Mouse (Mus musculus): ENCODE results near the gene Stn1. TPM values are rescaled to one million over a fixed set of nuclear protein-coding genes. Genes with fewer than 3 reads are reported as not detected.

Stn1 gene
- polyA plus RNA-seq, 1 experiment from 2014 or later, result 48.1 TPM

GRCm38 (mm10) chr19:47466775-47467174 lies 70.5 kb downstream of the Stn1 start:
- DNase-seq (ENCODE audit: low spot score) (no peak), ATAC-seq (ENCODE audit: low read depth) (no peak)
- H3K27ac ChIP-seq (replicated peaks; ENCODE audit: low read depth, low read length), result no peak overlapping the region
- H3K9ac ChIP-seq (ENCODE audit: low read depth, low read length), result no peak overlapping the region
- H3K4me2 ChIP-seq (ENCODE audit: low read depth, low read length), result no peak overlapping the region
- no peak overlapping the region for H3K4me3 ChIP-seq (ENCODE audit: low read depth, low read length)
- 62% methylated on average over 8 of the region's 8 CpGs for whole genome bisulfite sequencing
- no peaks in the 10 kb centered on the region for H3K9me3 ChIP-seq (ENCODE audit: control insufficient read depth, low read length)
- no peaks in the 10 kb centered on the region for H3K27me3 ChIP-seq (replicated peaks; ENCODE audit: control insufficient read depth, insufficient read depth, low read length)
- no peaks in the 10 kb centered on the region; the same call in 1 of the 2 replicates for H3K36me3 ChIP-seq (ENCODE audit: control insufficient read depth, insufficient read depth, low read length)
- H3K4me1 ChIP-seq (ENCODE audit: control insufficient read depth, insufficient read depth, low read length), result 0 out of 2 replicates have a peak, but pooled peaks cover 7% of the 10 kb centered on the region

DNA sequence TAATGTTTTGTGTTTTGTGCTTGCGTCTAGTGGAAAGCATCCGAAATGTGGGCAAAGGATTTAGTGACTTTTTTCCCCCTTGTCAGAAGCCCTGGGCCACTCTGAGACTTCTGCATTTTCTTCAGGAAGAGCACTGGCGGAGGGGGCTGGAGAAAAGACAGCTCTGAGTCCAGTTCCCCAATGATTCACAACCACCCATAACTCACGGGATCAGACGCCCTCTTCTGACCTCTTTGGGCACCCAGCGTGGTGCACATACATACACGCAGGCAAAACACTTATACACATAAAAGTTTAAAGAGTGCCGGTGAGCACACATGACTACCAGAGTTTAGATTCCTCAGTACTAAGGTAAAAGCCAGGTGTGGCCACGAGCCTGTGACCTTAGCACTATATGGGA lies 71.8 kb downstream of the Stn1 start:
- H3K9ac ChIP-seq (ENCODE audit: low read depth, low read length), result no peak overlapping the region
- H3K9me3 ChIP-seq (ENCODE audit: control insufficient read depth, low read length), result no peaks in the 10 kb centered on the region
- DNase-seq (ENCODE audit: low spot score), result no peak
- no peak overlapping the region for H3K4me2 ChIP-seq (ENCODE audit: low read depth, low read length)
- H3K4me1 ChIP-seq (ENCODE audit: control insufficient read depth, insufficient read depth, low read length), result peaks cover 11% of the 10 kb centered on the region; the same call in 1 of the 2 replicates
- no peak overlapping the region for H3K4me3 ChIP-seq (ENCODE audit: low read depth, low read length)
- 59% methylated on average over 9 of the region's 9 CpGs for WGBS
- H3K27ac ChIP-seq (replicated peaks; ENCODE audit: low read depth, low read length), result peak overlapping the region; percentile 88; the same call in 1 of the 2 replicates
- H3K36me3 ChIP-seq (ENCODE audit: control insufficient read depth, insufficient read depth, low read length), result no peaks in the 10 kb centered on the region; the same call in 1 of the 2 replicates
- no peak for ATAC-seq (ENCODE audit: low read depth)
- no peaks in the 10 kb centered on the region for H3K27me3 ChIP-seq (replicated peaks; ENCODE audit: control insufficient read depth, insufficient read depth, low read length)

DNA sequence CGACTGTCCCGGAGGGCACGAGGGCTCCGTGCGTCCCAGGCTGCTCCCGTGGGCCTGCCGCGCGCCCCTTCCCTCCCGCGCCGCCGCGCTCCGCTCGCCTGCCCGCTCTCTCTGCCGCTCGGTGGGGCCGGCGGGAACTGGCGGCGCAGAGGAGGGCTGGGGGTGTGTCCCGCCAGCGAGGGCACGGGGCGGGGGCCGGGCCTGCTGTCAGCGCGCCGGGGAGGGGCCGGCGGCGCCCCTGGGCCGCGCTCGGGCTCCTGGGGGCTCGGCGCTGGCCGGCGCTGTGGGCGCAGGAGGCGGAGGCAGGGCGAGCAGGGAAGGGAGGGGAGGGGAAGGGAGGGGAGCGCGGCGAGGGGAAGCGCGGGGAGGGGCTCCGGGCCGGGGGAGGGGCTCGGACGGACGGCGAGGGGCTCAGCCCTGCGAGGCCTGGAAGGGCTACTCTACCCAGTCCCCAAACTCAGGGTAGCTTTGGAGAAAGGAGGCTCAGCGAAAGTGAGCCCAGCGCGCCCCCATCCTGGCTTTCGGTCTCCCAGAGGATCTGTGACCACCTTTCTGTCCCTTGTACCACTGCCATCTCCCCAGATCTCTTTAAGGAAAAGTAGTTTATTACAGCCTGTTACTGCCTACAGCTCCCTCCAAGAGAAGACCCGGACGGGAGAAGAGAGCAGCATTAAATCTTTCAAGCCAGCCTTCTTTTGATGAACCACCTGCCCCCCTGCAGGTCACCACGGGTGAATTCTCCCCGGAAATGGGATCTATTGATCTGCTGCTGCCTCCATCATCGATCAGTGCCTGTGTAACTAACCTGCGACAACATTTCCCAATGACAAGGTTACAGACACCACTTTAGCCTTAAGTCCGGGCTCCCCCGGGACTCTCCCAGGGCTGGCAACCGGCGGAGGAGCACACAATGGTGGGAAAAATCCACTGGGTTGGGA lies 72.7 kb downstream of the Stn1 start, which contains the start of gene Sh3pxd2a:
Sh3pxd2a (minus strand) TSS at position 98 of the 938 bp plus-strand sequence.
- Histone ChIP-seq H3K27me3 (replicated peaks; ENCODE audit: control insufficient read depth, insufficient read depth, low read length) (no peaks in the 10 kb centered on the region), H3K4me1 (ENCODE audit: control insufficient read depth, insufficient read depth, low read length) (peaks cover 16% of the 10 kb centered on the region; the same call in 1 of the 2 replicates), H3K9me3 (ENCODE audit: control insufficient read depth, low read length) (no peaks in the 10 kb centered on the region), H3K4me3 (ENCODE audit: low read depth, low read length) (peak within 1 kb of the TSS; percentile 81), H3K27ac (replicated peaks; ENCODE audit: low read depth, low read length) (peak within 1 kb of the TSS; percentile 88), H3K36me3 (ENCODE audit: control insufficient read depth, insufficient read depth, low read length) (no peaks in the 10 kb centered on the region; the same call in 1 of the 2 replicates), H3K4me2 (ENCODE audit: low read depth, low read length) (peak within 1 kb of the TSS; percentile 77), H3K9ac (ENCODE audit: low read depth, low read length) (peak within 1 kb of the TSS; percentile 89)
- 2% methylated on average over 17 of the region's 70 CpGs for WGBS
- DNase-seq (ENCODE audit: low spot score), result peak; percentile 89
- ATAC-seq (ENCODE audit: low read depth), result peak; percentile 93

- Histone ChIP-seq H3K4me1 (ENCODE audit: control insufficient read depth, insufficient read depth, low read length) (peaks cover 22% of the 10 kb centered on the region), H3K9ac (ENCODE audit: low read depth, low read length) (peak overlapping the region; percentile 89), H3K27ac (replicated peaks; ENCODE audit: low read depth, low read length) (peak overlapping the region; percentile 88), H3K36me3 (ENCODE audit: control insufficient read depth, insufficient read depth, low read length) (no peaks in the 10 kb centered on the region; the same call in 1 of the 2 replicates), H3K4me2 (ENCODE audit: low read depth, low read length) (peak overlapping the region; percentile 77), H3K4me3 (ENCODE audit: low read depth, low read length) (peak overlapping the region; percentile 81), H3K9me3 (ENCODE audit: control insufficient read depth, low read length) (no peaks in the 10 kb centered on the region), H3K27me3 (replicated peaks; ENCODE audit: control insufficient read depth, insufficient read depth, low read length) (no peaks in the 10 kb centered on the region)
- DNase-seq (ENCODE audit: low spot score), result peak; percentile 85
- WGBS, result under 1% methylated on average over 26 of the region's 46 CpGs
- peak; percentile 76 for ATAC-seq (ENCODE audit: low read depth)
Measured at GRCm38 (mm10) chr19:47463636-47464303, 73.5 kb downstream of the Stn1 start.

DNA sequence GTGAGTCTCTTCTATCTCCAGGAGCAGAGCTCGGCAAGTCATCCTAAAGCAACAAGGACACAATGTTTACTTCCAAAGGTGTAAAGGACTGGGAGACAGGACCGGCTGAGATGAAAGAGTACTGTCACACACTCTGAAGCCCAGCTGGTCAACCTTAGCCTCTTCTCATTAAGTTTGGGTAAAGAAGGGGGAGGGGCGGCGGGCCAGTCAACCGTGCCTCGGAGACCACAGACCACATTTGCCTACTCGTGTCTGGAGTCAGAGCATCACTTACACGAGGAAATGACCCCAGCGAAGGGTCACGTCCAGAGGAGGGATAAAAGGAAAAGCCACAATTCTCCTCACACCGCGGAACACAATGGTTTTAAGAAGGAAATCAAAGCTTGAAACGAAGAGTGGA lies 74.1 kb downstream of the Stn1 start:
- DNase-seq (ENCODE audit: low spot score), result no peak
- peaks cover 27% of the 10 kb centered on the region for H3K4me1 ChIP-seq (ENCODE audit: control insufficient read depth, insufficient read depth, low read length)
- H3K27ac ChIP-seq (replicated peaks; ENCODE audit: low read depth, low read length), result peak overlapping the region; percentile 88; the same call in 1 of the 2 replicates
- no peaks in the 10 kb centered on the region for H3K27me3 ChIP-seq (replicated peaks; ENCODE audit: control insufficient read depth, insufficient read depth, low read length)
- no peak for ATAC-seq (ENCODE audit: low read depth)
- peak overlapping the region; percentile 81 for H3K4me3 ChIP-seq (ENCODE audit: low read depth, low read length)
- WGBS, result under 1% methylated on average over 13 of the region's 13 CpGs
- peak overlapping the region; percentile 89 for H3K9ac ChIP-seq (ENCODE audit: low read depth, low read length)
- no peaks in the 10 kb centered on the region for H3K9me3 ChIP-seq (ENCODE audit: control insufficient read depth, low read length)
- H3K4me2 ChIP-seq (ENCODE audit: low read depth, low read length), result peak overlapping the region; percentile 77
- no peaks in the 10 kb centered on the region; the same call in 1 of the 2 replicates for H3K36me3 ChIP-seq (ENCODE audit: control insufficient read depth, insufficient read depth, low read length)

DNA sequence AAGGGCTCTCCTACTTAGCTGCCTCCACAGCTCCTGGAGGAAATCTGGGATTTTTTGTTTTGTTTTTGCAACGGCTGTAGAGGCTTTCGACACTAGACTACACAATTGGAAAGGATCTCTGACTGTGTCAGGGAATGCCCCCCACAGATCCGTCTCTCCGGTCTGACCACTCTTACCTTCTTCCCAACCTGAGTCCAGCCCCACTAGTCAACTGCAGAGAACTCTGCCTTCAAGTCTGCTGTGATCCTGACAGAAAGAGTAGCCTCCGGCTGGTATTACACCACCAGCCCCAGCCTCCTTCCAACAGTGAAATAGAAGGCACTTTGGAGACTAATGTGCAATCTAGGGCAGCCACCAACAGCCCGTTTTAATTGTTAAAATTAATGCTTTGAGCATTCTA lies 74.6 kb downstream of the Stn1 start:
- Histone ChIP-seq H3K4me1 (ENCODE audit: control insufficient read depth, insufficient read depth, low read length) (peaks cover 31% of the 10 kb centered on the region), H3K9ac (ENCODE audit: low read depth, low read length) (peak overlapping the region; percentile 89), H3K4me3 (ENCODE audit: low read depth, low read length) (peak overlapping the region; percentile 81), H3K27me3 (replicated peaks; ENCODE audit: control insufficient read depth, insufficient read depth, low read length) (no peaks in the 10 kb centered on the region), H3K4me2 (ENCODE audit: low read depth, low read length) (peak overlapping the region; percentile 77), H3K27ac (replicated peaks; ENCODE audit: low read depth, low read length) (no peak overlapping the region), H3K9me3 (ENCODE audit: control insufficient read depth, low read length) (no peaks in the 10 kb centered on the region), H3K36me3 (ENCODE audit: control insufficient read depth, insufficient read depth, low read length) (no peaks in the 10 kb centered on the region; the same call in 1 of the 2 replicates)
- ATAC-seq (ENCODE audit: low read depth) (no peak), DNase-seq (ENCODE audit: low spot score) (no peak)
- 15% methylated on average over 6 of the region's 6 CpGs for WGBS

- Histone ChIP-seq H3K36me3 (ENCODE audit: control insufficient read depth, insufficient read depth, low read length) (no peaks in the 10 kb centered on the region; the same call in 1 of the 2 replicates), H3K4me3 (ENCODE audit: low read depth, low read length) (peak overlapping the region; percentile 81; the same call in 1 of the 2 replicates), H3K4me2 (ENCODE audit: low read depth, low read length) (peak overlapping the region; percentile 77), H3K27ac (replicated peaks; ENCODE audit: low read depth, low read length) (no peak overlapping the region), H3K9ac (ENCODE audit: low read depth, low read length) (no peak overlapping the region), H3K27me3 (replicated peaks; ENCODE audit: control insufficient read depth, insufficient read depth, low read length) (no peaks in the 10 kb centered on the region), H3K4me1 (ENCODE audit: control insufficient read depth, insufficient read depth, low read length) (peaks cover 32% of the 10 kb centered on the region), H3K9me3 (ENCODE audit: control insufficient read depth, low read length) (no peaks in the 10 kb centered on the region)
- WGBS, result 88% methylated on average over 3 of the region's 3 CpGs
- ATAC-seq (ENCODE audit: low read depth) (no peak), DNase-seq (ENCODE audit: low spot score) (no peak)
Measured at GRCm38 (mm10) chr19:47461838-47462237, 75.5 kb downstream of the Stn1 start.

- Histone ChIP-seq H3K36me3 (ENCODE audit: control insufficient read depth, insufficient read depth, low read length) (no peaks in the 10 kb centered on the region; the same call in 1 of the 2 replicates), H3K9ac (ENCODE audit: low read depth, low read length) (no peak overlapping the region), H3K4me1 (ENCODE audit: control insufficient read depth, insufficient read depth, low read length) (peaks cover 35% of the 10 kb centered on the region), H3K27ac (replicated peaks; ENCODE audit: low read depth, low read length) (no peak overlapping the region), H3K4me2 (ENCODE audit: low read depth, low read length) (0 out of 2 replicates have a peak overlapping the region, but pooled peaks have one; percentile 77), H3K9me3 (ENCODE audit: control insufficient read depth, low read length) (no peaks in the 10 kb centered on the region), H3K4me3 (ENCODE audit: low read depth, low read length) (no peak overlapping the region), H3K27me3 (replicated peaks; ENCODE audit: control insufficient read depth, insufficient read depth, low read length) (no peaks in the 10 kb centered on the region)
- 65% methylated on average over 9 of the region's 9 CpGs for WGBS
- ATAC-seq (ENCODE audit: low read depth) (no peak), DNase-seq (ENCODE audit: low spot score) (no peak)
Measured at GRCm38 (mm10) chr19:47461386-47461785, 75.9 kb downstream of the Stn1 start.
